Mouse (Mus musculus): ENCODE results near the gene Gnb1l.

DNA sequence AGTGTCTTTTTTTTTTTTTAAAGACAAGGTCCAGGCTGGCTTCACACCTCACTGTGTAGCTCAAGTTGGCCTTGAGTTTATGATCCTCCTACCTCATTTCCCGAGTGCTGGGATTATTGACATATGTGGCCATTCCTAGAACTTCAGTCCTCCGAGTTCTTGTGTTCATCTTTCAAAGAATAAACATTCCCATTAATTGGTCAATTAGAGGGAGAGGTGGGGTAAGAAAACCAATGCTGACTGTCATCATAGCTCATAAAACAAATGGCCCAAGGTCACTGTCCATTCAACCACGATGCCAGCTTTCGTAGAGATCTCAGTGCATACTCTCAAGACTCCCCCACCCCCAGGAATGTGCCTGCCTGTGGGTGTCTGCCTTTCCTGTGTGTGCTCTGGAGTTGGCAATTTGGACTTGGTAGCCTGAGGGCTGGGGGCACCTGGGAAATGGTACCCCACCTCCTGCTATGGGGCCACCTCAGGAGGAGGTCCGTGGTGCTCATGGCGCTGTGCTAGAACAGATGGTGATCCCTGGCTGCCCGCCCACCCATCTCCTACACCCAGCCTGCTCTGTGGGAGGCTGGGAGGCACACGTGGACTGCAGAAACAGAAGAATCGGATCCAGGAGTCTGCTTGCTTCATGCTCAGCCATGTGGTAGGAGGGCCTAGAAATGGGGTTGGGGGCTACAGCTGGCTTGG is 46.9 kb upstream of the Gnb1l start:
- TF ChIP-seq CTCF (IDR thresholded peaks at IDR 0.05; ENCODE audit: low read depth) = no peak
- TF ChIP-seq EP300 (IDR thresholded peaks at IDR 0.05; ENCODE audit: low read depth) = no peak

Data from heart, postnatal 0 days (tissue).